Mouse (Mus musculus) naive thymus-derived CD4-positive, alpha-beta T cell, adult 2 months (primary cell): ENCODE data around the gene Kpna2.
"Not testable (repeated sequence)": the region's sequence is repeated elsewhere in the genome, so short reads cannot be mapped to it uniquely, and the experiment has no call there.

Source experiments
- DNase-seq: peaks from one replicate; pipeline ENCODE4 v3.0.0-alpha.2; 2011; ENCODE audit warnings: low read depth

Kpna2 gene

GRCm38 (mm10) chr11:106999151-106999948, at the start of gene Kpna2:
TSS of gene Kpna2 (minus strand) at chr11:106999541.
- peak; percentile 96 for DNase-seq

- DNase-seq = no peak
Observed at GRCm38 (mm10) chr11:107046766-107047620, 47.7 kb upstream of the Kpna2 start.

- no peak for DNase-seq
Observed at GRCm38 (mm10) chr11:107045546-107045945, 46.2 kb upstream of the Kpna2 start.

- peak; percentile 87 for DNase-seq
Observed at GRCm38 (mm10) chr11:107044321-107044720, 45.0 kb upstream of the Kpna2 start.

GRCm38 (mm10) chr11:107043361-107043760, 44.0 kb upstream of the Kpna2 start:
- DNase-seq = no peak

GRCm38 (mm10) chr11:107041396-107041795, 42.1 kb upstream of the Kpna2 start:
- no peak for DNase-seq

- no peak for DNase-seq
Observed at GRCm38 (mm10) chr11:107039417-107039816, 40.1 kb upstream of the Kpna2 start.

GRCm38 (mm10) chr11:107034085-107034810, 34.9 kb upstream of the Kpna2 start:
- DNase-seq = no peak

- no peak for DNase-seq
Observed at GRCm38 (mm10) chr11:107031635-107032034, 32.3 kb upstream of the Kpna2 start.

GRCm38 (mm10) chr11:107029536-107029935, 30.2 kb upstream of the Kpna2 start:
- peak; percentile 41 for DNase-seq

GRCm38 (mm10) chr11:107028754-107029153, 29.4 kb upstream of the Kpna2 start:
- DNase-seq = no peak

GRCm38 (mm10) chr11:107028275-107028618, 28.9 kb upstream of the Kpna2 start:
- DNase-seq = no peak

- peak; percentile 92 for DNase-seq
Observed at GRCm38 (mm10) chr11:107027431-107028274, 28.3 kb upstream of the Kpna2 start.

GRCm38 (mm10) chr11:107026554-107027430, 27.5 kb upstream of the Kpna2 start:
- DNase-seq = peak; percentile 58

GRCm38 (mm10) chr11:107025411-107026321, 26.3 kb upstream of the Kpna2 start, which contains the start of gene 1810010H24Rik:
TSS of gene 1810010H24Rik (plus strand) at chr11:107025681.
- peak; percentile 54 for DNase-seq

GRCm38 (mm10) chr11:107024406-107024805, 25.1 kb upstream of the Kpna2 start:
- DNase-seq = no peak

GRCm38 (mm10) chr11:107022050-107022683, 22.8 kb upstream of the Kpna2 start:
- no peak for DNase-seq

GRCm38 (mm10) chr11:107019722-107020121, 20.4 kb upstream of the Kpna2 start:
- not testable (repeated sequence) for DNase-seq

- DNase-seq = no peak
Observed at GRCm38 (mm10) chr11:107019318-107019717, 20.0 kb upstream of the Kpna2 start.
